Mouse (Mus musculus) naive thymus-derived CD4-positive, alpha-beta T cell, adult 2 months (primary cell): ENCODE measurements around the gene Olfr1441.

Experiments
- DNase-seq: peaks from one replicate; pipeline ENCODE4 v3.0.0-alpha.2; 2011; ENCODE audit warnings: low read depth

Gene Olfr1441

DNA sequence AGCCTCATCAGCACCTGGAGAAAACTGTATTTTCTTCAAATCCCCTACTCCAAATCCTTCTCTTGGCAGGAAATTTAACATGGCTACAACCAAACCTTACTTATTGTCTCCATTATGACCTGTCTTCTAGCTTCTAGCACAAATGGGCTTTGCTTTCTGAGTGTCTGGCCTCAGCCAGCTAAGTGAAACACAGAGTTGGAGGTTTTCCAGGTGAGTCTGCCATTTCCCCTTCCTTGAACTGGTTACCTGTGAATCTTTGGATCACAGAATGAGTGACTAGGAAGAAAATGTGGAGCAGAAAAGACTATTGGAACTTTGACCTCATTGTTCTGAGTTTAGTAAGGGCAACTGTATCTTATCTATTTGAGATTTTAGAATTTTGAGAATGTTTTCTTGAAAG is at the start of gene Olfr1441:
Gene Olfr1441 (plus strand): TSS at position 73 of the 400 bp plus-strand sequence.
- DNase-seq = no peak

DNA sequence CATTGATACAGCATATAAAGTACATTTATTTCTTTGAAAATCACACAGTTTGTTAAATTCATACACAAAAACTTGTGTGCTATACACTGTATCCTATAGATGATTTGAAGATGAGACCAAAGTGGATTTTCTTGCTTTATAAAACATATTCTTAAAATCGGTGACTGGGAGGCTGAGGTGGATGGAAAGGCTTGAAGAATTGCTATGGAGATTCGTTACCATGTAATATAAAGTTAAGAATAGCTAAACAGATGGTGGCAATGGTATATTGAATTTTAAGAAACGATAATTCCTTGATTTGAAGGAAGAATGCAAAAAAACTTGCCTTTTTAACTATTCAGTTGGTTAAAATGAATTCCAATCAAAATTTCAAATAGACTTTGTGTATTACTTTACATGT is 44.2 kb upstream of the Olfr1441 start:
- no peak for DNase-seq

DNA sequence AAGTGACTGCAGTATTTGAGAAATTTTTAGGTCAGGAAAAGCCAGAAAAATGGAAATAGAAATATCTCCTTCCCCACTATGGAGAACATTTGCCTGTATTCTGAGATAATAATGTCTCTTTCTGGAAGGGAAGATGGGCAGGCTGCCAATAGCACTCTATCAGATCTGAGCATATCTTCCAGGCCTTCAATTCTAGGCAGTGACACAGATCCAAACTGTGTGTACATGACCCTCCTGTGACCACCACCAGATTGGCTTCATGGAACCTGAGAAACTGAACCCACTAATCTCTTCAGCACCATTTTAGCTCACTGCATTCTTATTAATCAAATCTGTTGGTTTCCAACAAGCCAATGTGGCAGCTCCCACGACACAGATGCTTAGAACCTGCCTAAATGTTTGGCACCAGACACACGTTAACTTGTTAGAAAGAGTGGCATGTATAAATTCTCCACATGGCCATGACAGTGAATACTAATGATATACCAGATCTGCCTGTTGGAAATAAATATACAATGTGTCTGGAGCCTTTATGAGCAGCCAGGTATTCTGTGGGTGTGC is 42.7 kb upstream of the Olfr1441 start:
- DNase-seq = no peak

DNA sequence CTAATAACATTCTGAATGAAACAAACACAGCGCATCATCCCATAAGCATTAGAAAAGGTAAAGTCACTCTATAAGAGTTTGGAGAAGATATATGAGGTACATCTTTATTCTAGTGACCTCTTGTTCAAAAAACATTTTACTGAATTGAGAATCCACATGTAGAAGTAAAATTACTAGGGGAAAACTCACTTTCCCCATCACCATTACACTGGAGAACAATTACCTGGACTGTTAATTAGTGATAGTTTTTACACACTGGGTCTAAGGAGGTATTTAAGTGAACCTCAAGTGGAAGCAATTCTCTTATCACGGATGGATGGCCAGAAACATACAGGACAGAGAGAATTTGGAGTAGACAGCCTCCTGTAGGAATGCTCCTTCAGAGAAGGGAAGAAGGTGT is 30.3 kb upstream of the Olfr1441 start, which contains the start of gene Olfr1440:
Gene Olfr1440 (plus strand): TSS at position 301 of the 400 bp plus-strand sequence.
- no peak for DNase-seq

DNA sequence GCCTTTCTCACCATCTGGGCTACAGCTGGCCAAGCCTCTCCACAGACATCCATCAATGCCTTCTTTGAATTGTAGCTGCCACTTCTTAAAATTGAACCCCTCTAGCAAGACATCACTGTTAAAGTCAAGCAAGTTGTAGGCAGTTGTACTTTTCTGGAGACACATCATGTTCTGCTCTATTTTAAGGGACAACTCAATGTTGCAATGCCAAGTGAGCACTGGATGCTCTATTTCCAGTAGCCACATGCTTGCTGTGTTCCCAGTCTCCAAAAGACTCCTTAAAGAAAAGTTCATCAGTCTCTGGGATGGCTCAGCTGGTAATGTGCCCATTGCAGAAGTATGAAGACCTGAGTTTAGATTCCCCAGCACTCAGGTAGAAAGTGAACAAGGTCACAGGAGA is 3.5 kb upstream of the Olfr1441 start:
- no peak for DNase-seq

DNA sequence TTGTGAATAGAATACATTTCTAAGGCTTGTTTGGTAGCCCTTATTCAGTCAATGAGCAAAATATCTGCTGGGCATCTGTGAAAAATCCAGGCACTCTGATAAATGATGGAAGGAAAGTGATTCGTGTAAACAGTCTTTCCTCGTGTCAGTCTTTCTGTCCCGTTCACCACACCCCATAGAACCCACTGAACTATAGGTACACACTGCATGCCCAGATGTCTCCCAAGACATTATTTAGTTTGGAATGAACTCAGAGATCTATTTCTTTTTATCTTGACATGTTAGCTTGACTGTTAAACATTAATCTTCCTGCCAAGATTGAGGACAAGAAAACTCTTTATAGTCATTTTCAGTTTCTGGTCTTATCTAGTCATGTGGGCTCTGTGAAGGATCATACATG is 1.1 kb downstream of the Olfr1441 start:
- no peak for DNase-seq

DNA sequence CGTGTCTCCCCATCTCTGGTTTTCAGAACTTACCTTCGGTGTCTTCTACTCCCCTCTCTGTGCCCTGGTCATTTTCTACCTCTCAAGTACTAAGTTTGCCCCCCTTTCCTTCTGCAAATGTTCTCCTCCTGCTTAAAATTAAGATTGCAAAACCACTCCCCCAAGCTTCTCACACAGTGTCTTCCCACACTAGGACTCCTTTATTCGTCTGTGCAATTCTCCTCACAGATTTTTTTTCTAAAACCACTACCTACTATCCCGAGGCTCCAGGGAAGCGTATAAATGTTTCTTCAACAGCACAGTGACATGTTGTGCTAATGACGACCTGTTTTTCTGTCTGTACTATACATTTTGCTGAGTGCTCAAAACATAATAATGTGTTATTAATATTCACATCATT is 3.3 kb downstream of the Olfr1441 start:
- no peak for DNase-seq

DNA sequence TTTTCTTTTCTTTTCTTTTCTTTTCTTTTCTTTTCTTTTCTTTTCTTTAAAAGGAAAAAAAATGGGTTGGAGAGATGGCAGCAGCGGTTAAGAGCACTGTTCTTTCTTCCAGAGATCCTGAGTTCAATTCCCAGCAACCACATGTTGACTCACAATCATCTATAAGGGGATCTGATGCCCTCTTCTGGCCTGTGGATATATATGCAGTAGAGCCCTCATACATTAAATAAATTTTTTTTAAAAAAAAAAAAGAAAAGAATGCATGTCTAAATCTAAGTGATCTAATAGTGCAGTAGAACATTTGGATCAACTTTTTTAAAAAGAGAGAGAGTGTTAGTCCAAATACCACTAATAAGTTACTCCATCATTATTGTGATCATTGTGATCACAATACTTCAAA is 4.4 kb downstream of the Olfr1441 start:
- DNase-seq = no peak

DNA sequence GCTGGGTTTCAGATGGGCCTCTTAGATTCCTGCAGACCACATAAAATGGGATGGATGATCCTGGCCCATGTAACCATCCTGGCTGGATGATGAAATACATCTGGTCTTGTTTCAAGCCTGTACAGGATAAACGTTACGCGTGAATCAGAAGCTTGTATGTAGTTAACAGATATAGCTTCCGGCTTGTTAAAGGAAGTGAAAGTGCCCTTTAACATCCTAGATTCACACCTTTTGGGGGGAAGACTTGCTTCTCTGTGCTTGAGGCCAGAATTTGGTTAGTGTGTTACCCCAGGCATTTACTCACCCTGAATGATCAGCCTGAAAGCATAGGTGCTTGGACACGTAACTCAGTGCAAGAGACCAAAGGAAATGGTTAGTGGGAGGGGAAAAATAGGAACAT is 9.9 kb downstream of the Olfr1441 start:
- DNase-seq = no peak

DNA sequence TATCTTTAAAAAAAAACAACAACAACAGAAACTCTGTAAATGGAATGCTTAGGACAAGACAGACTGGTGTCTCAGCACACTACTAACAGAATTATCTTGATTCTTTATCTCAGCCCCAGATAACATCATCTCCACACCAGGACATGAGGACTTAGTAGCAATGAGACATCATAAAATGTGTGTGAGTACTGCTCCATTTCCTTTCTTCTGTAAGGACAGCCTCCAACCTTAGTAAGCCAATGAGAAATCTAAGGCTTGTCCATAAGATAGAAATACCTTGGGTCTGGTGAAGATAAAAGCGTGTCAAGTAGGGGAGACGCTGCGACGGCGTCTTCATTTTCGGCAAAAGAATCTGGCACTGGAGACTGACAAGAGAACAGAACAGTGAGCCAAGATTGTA is 10.4 kb downstream of the Olfr1441 start, which contains the start of gene Pfpl:
Gene Pfpl (plus strand): TSS at position 301 of the 400 bp plus-strand sequence.
- no peak for DNase-seq

DNA sequence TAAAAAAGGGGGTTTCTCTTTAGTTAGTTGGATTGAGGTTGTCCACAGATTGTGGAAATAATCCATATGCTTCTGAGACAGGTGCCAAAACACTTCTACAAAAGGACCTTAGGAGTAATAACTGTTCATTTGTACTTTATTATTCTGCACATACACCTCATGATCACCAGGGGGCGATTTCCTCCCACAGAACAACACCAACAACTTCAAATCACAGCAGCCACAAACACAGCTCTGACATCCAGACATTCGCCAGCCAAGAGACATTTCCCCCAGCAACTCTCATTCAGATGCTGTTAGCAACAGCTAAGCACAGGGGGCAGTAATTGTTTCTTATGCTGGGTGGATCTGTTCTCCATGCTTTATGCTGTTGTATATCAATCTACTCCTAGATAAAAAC is 15.8 kb downstream of the Olfr1441 start:
- peak; percentile 47 for DNase-seq

DNA sequence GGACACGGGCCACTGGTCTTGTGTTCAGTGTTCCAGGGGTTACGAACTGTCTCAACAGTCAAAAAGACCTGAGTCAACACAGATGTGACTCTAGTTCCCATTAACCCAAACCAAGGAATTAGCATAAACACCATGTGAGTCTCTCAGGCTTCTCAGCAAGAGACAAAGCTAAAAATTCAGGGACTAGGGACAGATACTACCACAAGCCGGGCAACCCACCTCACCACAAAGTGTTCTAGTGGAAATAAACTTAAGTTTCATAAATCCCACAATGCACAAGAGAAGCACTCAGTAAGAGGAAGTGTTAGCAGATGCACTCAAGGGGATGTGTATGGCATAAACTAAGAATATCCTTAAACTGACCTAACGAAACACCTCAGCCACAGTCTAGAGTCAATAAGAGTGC is 17.8 kb downstream of the Olfr1441 start:
- DNase-seq = no peak

DNA sequence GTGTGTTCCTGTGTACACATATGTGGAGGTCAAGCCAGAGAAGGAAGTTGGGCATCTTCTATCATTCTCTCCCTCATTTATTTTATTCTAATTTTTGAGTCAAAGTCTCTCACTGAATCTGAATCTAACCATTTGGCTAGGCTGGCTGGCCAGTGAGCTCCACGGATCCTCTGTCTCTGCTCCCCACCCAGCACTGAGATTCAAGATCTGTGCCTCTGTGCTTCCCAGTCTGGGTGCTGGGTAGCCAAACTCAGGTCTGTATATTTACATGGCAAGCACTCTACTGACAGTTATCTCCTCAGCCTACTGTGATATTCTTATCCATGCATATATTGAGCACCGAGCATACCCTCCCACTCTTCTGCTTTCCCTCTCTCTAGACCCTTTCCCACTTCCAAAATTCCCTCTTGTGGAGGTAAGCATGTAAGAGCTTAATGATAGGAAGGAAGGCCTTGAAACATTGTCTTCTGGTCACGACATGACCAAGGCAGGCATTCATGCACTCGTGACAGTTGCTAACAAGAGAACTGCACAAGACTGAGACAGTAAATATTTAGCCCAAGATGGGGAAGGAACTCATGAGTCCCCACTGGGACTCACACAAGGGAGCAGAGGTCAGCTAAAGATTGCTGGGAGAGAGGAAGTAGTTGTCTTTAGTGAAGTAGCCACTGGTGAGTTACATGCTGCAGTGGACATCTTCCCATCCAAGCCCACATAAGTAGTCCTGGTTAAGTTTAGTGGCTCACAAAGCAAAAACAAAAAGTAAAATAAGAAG is 18.7 kb downstream of the Olfr1441 start:
- no peak for DNase-seq

DNA sequence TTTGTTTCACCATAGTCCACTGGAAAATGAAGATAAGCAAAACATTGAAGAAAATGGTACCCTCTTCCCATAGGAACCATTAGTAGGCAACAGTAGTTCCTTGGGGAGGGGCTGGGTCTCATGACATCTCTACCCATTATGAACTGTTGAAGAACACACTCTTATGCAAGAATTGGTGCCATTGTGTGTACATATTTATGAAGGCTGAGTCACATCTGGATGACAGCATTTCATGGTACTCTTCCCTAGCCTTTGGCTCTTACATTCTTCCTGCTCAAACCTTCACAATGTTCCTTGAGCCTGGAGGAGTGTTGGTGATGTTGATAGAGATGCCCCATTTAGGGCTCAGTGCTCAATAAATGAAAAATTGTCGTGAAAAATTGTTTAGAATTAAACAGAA is 22.3 kb downstream of the Olfr1441 start:
- no peak for DNase-seq

DNA sequence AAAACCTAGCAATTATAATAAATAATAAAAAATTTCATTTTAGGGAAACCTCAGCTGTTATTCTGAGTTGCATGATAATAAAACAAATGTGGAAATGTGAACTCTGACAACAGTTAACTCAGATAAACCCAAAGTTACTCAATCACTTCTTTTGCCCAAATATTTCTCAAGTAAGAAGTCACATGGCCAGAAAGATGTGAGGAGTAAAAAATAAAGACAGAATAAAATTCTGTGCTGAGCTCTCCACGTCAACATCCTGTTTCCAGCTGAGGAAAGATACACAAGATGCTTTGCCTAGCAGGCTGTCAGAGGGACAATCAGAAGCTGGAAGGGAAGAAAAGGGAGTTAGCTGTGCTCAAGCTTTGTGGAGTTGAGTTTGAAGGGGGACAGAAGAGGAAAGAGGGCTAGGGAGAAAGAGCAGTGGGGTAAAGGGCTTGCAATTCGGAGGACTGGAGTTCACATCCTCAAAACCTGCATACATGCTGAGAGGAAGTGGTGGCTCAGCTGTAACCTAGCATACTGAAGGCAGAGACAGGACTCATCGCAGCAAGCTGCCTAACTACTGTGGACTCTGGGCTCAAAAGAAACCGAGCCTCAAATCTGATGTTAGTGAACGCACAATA is 23.0 kb downstream of the Olfr1441 start:
- no peak for DNase-seq

DNA sequence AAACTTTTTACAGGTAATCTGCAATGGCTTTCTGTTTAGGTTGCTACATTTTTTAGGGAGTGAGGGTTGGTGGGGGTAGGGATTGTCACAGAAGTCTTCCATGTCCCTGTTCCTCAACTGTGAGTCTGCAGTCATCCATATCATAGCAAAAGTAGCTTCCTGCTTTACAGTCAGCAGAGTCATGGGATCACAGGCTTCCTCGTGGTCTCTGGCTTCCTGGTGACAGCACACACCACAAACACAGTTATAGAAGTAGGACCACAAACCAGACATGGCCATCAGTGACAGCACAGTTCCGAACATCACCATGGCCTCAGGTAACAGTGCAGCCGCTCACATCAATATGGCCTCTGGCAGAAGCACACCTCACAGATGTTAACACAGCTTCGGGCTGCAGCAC is 25.3 kb downstream of the Olfr1441 start:
- no peak for DNase-seq

DNA sequence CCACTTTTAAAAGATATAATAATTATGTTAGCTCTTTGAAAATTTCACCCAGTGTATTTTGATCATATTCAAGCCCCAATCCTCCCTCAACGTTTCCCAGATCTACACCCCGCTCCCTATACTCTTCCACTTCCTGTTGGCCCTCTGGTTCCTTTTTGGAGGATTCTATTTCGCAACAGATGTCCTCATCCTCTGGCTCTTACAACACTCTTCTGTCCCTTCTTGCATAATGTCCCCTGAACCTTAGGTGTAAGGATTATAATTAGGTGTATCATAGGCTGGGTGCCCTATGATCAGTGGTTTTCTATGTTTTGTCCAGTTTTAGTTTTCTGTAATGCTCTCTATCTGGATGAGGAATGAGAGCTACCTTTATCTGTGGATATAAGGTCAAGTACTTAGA is 27.8 kb downstream of the Olfr1441 start:
- no peak for DNase-seq

DNA sequence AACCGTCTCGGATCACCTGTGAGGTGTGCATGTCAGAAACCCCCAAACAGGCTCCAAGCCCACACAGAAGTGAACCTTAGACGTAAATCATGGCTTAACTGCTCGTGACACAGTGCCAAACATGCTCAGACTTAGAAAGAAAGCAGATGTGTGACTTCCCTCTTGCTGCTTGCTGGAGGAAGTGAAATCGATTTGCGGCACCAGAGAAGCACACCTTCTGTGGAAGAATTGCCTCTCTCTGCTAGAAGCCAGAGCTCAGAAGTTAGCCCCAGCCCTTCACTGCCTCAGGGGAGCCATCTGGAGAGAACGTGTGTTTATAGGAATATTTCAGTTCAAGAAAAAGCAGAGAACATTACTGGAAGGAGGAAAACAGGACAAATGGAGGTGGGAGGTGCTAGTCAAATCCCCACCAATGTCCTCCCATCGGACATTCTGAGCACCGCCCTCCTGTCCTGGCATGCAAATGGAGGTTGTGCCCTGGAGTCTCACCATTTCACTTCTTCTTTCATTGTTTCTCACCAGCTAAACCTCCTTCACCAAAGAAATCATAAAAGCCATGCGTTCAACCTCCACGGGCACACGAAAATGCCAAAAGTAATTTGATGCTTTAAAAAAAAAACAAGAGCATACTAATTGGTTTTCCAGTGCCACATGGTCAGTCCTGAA is 40.3 kb downstream of the Olfr1441 start:
- no peak for DNase-seq

DNA sequence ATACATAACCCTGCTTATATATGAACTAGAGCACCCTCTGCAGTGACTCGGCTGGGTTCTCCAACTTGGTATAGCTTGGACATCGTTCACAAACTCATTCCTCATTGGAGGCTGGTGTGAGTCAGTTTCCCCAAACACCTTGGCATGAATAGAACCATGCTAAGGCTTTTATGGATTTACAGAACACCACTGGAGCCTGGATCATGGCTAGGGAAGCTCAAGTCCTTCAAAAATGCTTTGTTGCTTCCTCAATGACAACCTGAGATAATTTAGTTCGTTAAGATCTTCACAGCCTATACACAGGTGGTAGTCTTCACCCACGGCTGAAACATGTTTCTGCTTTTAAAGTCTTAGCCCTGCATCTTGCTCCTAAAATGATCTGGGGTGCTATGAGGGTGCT is 42.3 kb downstream of the Olfr1441 start:
- no peak for DNase-seq

DNA sequence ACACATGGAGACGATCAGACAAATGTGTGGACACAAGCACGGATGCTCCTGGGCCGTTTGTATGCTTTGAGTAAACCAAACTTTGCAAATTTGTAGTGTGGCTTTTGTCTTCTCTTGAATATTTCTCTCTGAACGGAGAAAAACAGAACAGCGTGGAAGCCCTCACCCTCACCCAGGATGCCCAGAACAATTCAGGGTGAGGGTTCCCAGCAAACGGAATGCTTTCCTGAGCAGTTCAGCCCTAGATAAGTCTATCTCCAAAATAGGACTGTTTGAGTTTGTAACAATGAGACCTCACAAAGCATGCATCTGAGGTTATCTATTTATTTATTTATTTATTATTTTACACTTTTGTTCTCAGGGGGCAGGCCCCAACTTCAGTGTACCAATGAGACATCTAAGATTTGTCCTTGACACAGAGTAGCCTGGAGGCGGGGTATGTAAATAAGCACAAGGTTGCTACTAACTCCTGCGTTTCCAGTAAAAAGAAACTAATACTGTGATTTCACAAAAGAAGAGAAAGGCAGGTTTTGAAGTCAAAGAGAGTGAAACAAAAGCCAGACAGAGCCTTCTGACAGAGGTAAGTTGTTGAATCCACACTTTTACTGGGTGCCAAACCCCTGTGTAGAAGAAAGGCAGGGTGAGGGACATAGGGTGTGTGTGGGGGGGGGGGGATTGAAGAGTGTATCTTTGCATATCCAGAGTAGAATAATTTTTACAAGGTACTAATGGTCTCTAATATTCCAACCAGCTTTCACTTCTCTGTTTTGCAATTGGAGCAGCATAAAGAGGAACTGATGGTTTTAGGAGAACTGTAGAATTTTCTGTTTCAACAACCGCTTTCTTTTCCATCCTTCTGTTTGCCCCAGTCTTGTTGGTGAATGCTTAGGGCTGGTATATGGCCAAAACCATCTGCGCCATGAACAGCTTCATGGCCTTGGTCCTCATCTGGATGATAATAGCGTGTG is 43.3 kb downstream of the Olfr1441 start, which contains the start of gene Mpeg1:
Gene Mpeg1 (plus strand): TSS at position 498 of the 968 bp plus-strand sequence.
- no peak for DNase-seq
